Mouse (Mus musculus): ENCODE results near the gene Mapk11. TPM values are rescaled to one million over a fixed set of nuclear protein-coding genes. Genes with fewer than 3 reads are reported as not detected.

Gene Mapk11
- polyA plus RNA-seq (2014; fragmentation: Illumina TruSeq; extraction: RNeasy Lipid Tissue Mini Kit (QIAGEN cat#74804); ENCODE audit: low replicate concordance), result 0.15 TPM

GRCm38 (mm10) chr15:89149271-89150040 is at the start of gene Mapk11:
Gene Mapk11 (minus strand): TSS chr15:89149628.

GRCm38 (mm10) chr15:89196313-89196706 is 46.9 kb upstream of the Mapk11 start, which contains the start of gene Dennd6b:
Gene Dennd6b (minus strand): TSS chr15:89196496.

GRCm38 (mm10) chr15:89180571-89181229 is 31.3 kb upstream of the Mapk11 start, which contains the start of gene Plxnb2:
Gene Plxnb2 (minus strand): TSS chr15:89180788.

GRCm38 (mm10) chr15:89140659-89141252 is 8.7 kb downstream of the Mapk11 start, which contains the start of gene Mapk12:
Gene Mapk12 (minus strand): TSS chr15:89140703.

GRCm38 (mm10) chr15:89128382-89129350 is 20.8 kb downstream of the Mapk11 start, which contains the start of gene Hdac10:
Gene Hdac10 (minus strand): TSS chr15:89128700.

GRCm38 (mm10) chr15:89122649-89123366 is 26.6 kb downstream of the Mapk11 start, which contains the start of gene Tubgcp6:
Gene Tubgcp6 (minus strand): TSS chr15:89123112.

Other genes with a start within 250 kb of the Mapk11 start
- gene Ttll8, start 195.2 kb downstream of the Mapk11 start, polyA plus RNA-seq (2014; fragmentation: Illumina TruSeq; extraction: RNeasy Lipid Tissue Mini Kit (QIAGEN cat#74804); ENCODE audit: low replicate concordance), result not detected
- not detected for gene Mlc1, start 170.6 kb downstream of the Mapk11 start, polyA plus RNA-seq (2014; fragmentation: Illumina TruSeq; extraction: RNeasy Lipid Tissue Mini Kit (QIAGEN cat#74804); ENCODE audit: low replicate concordance)
- gene Mov10l1, start 166.7 kb downstream of the Mapk11 start, polyA plus RNA-seq (2014; fragmentation: Illumina TruSeq; extraction: RNeasy Lipid Tissue Mini Kit (QIAGEN cat#74804); ENCODE audit: low replicate concordance), result not detected
- not detected for gene Panx2, start 89.9 kb downstream of the Mapk11 start, polyA plus RNA-seq (2014; fragmentation: Illumina TruSeq; extraction: RNeasy Lipid Tissue Mini Kit (QIAGEN cat#74804); ENCODE audit: low replicate concordance)
- 5.7 TPM for gene Trabd, start 74.5 kb downstream of the Mapk11 start, polyA plus RNA-seq (2014; fragmentation: Illumina TruSeq; extraction: RNeasy Lipid Tissue Mini Kit (QIAGEN cat#74804); ENCODE audit: low replicate concordance)
- 2.7 TPM for gene Selenoo, start 60.5 kb downstream of the Mapk11 start, polyA plus RNA-seq (2014; fragmentation: Illumina TruSeq; extraction: RNeasy Lipid Tissue Mini Kit (QIAGEN cat#74804); ENCODE audit: low replicate concordance)
- gene Tubgcp6, start 26.5 kb downstream of the Mapk11 start, polyA plus RNA-seq (2014; fragmentation: Illumina TruSeq; extraction: RNeasy Lipid Tissue Mini Kit (QIAGEN cat#74804); ENCODE audit: low replicate concordance), result 0.85 TPM
- gene Hdac10, start 20.9 kb downstream of the Mapk11 start, polyA plus RNA-seq (2014; fragmentation: Illumina TruSeq; extraction: RNeasy Lipid Tissue Mini Kit (QIAGEN cat#74804); ENCODE audit: low replicate concordance), result not detected
- 0.33 TPM for gene Mapk12, start 8.9 kb downstream of the Mapk11 start, polyA plus RNA-seq (2014; fragmentation: Illumina TruSeq; extraction: RNeasy Lipid Tissue Mini Kit (QIAGEN cat#74804); ENCODE audit: low replicate concordance)
- 3.4 TPM for gene Plxnb2, start 31.2 kb upstream of the Mapk11 start, polyA plus RNA-seq (2014; fragmentation: Illumina TruSeq; extraction: RNeasy Lipid Tissue Mini Kit (QIAGEN cat#74804); ENCODE audit: low replicate concordance)
- gene Dennd6b, start 46.9 kb upstream of the Mapk11 start, polyA plus RNA-seq (2014; fragmentation: Illumina TruSeq; extraction: RNeasy Lipid Tissue Mini Kit (QIAGEN cat#74804); ENCODE audit: low replicate concordance), result 0.11 TPM
- gene Ppp6r2, start 61.9 kb upstream of the Mapk11 start, polyA plus RNA-seq (2014; fragmentation: Illumina TruSeq; extraction: RNeasy Lipid Tissue Mini Kit (QIAGEN cat#74804); ENCODE audit: low replicate concordance), result 6.9 TPM
- gene Sbf1, start 165.7 kb upstream of the Mapk11 start, polyA plus RNA-seq (2014; fragmentation: Illumina TruSeq; extraction: RNeasy Lipid Tissue Mini Kit (QIAGEN cat#74804); ENCODE audit: low replicate concordance), result 1.7 TPM
- gene Adm2, start 173.1 kb upstream of the Mapk11 start, polyA plus RNA-seq (2014; fragmentation: Illumina TruSeq; extraction: RNeasy Lipid Tissue Mini Kit (QIAGEN cat#74804); ENCODE audit: low replicate concordance), result not detected
- gene Miox, start 184.8 kb upstream of the Mapk11 start, polyA plus RNA-seq (2014; fragmentation: Illumina TruSeq; extraction: RNeasy Lipid Tissue Mini Kit (QIAGEN cat#74804); ENCODE audit: low replicate concordance), result not detected
- gene Lmf2, start 206.0 kb upstream of the Mapk11 start, polyA plus RNA-seq (2014; fragmentation: Illumina TruSeq; extraction: RNeasy Lipid Tissue Mini Kit (QIAGEN cat#74804); ENCODE audit: low replicate concordance), result not detected
- gene Ncaph2, start 206.1 kb upstream of the Mapk11 start, polyA plus RNA-seq (2014; fragmentation: Illumina TruSeq; extraction: RNeasy Lipid Tissue Mini Kit (QIAGEN cat#74804); ENCODE audit: low replicate concordance), result 4.1 TPM
- gene Sco2, start 224.2 kb upstream of the Mapk11 start, polyA plus RNA-seq (2014; fragmentation: Illumina TruSeq; extraction: RNeasy Lipid Tissue Mini Kit (QIAGEN cat#74804); ENCODE audit: low replicate concordance), result 0.37 TPM
- gene Tymp, start 227.4 kb upstream of the Mapk11 start, polyA plus RNA-seq (2014; fragmentation: Illumina TruSeq; extraction: RNeasy Lipid Tissue Mini Kit (QIAGEN cat#74804); ENCODE audit: low replicate concordance), result not detected
- gene Odf3b, start 229.7 kb upstream of the Mapk11 start, polyA plus RNA-seq (2014; fragmentation: Illumina TruSeq; extraction: RNeasy Lipid Tissue Mini Kit (QIAGEN cat#74804); ENCODE audit: low replicate concordance), result not detected
- not detected for gene Klhdc7b, start 235.3 kb upstream of the Mapk11 start, polyA plus RNA-seq (2014; fragmentation: Illumina TruSeq; extraction: RNeasy Lipid Tissue Mini Kit (QIAGEN cat#74804); ENCODE audit: low replicate concordance)

All from small intestine, adult 10 weeks (tissue).